Mouse (Mus musculus) heart, adult 9 months (tissue): Measurements from ENCODE around the gene Bcl9.

ENCODE experiments used
- DNase-seq, 2 experiments: peaks; one replicate each; pipeline ENCODE4 v3.0.0; 2022; ENCODE audit warnings: low spot score in 2 of 2

Bcl9 gene

DNA sequence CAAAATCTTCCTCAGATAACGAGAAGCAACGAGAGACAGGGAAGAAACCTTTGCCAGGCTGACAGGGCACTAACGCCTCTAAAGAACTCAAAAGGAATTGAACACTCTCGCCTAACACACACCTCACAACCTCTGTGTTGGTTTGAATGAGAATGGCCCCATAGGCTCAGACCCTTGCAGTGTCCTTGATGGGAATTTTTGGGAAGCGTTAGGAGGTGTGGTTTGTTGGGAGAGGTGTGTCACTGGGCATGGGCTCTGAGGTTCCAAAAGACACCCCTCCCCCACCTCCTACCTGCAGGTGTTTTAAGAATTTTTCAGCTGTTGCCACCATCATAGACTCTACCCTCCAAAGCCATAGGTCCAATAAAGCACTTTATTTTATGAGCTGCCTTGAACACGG, 118.8 kb downstream of the Bcl9 start:
- no peak for DNase-seq

DNA sequence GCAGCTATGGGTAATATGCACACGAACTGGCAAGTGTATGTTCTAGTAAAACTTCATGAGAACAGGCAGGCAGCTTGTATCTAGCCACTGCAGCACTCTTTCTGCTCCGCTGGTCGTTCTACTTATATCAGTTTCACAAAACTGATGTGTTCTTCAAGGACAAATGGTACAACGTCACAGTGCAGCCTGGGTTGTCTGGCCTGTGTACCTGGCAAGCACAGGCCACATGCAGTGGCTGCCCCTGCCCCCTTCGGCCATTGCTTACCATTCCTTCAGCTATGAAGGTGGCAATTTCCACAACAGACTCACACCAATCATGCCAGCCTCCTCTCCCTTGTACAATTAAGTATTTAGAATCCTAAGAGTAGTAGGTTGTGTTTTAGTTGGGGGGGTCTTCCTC, 125.1 kb downstream of the Bcl9 start:
- no peak for DNase-seq

DNA sequence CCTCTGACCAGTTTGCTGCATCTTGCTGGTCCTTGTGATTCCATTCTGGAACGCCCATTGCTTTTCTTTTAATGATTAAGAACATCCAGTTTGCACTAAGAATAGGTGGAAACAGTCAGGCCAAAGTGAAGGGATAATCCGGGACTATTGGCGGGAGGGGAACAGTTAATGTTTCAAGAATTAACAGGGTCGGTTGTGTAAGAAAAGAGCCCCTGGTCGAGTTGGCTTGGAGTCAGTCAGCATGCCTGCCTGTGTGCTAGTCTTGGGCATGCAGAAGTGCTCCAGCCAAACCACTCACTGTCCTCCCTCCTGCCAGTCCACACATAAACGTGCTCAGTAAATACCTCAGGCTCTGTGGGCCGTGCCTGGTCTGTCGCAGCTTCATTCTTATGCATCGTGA, 125.5 kb downstream of the Bcl9 start:
- DNase-seq, result no peak

DNA sequence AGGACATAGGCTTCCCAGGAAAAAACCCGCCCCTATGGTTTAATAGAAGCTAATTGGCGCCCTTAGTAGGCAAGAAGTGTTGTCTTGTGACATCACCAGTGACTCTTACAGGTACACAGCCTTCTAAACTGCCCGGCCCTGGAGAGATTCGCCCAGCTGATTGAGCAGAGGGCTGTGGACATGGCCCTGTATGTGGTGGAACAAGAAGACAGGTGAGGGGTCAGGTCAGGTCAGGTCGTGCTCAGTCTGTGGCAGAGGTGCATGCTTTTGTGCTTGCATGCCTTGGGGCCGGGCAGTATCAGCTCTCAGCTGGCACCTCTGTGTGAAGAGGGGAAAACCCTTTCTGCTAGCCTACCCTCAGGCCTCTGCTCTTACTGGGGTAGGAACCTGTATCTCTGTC, 126.2 kb downstream of the Bcl9 start:
- no peak for DNase-seq

DNA sequence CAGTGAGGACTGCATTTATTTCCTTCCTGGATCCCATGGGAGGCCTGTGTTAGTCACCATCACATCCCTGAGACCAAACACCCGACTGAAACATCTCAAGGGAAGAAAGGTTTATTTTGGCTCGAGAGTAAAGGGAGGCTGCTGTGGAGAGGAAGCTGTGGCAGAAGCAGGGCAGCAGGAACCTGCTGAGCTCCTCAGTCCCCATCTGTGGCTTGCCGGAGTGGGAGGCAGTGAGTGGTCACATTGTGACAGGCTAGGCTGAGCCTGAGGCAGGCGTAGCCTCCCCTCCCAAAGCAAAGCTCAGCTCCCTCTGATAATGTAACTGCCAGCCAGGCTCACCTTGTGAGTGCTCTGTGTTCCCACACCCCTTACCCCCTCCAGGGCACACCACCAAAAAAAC, 130.6 kb downstream of the Bcl9 start:
- no peak for DNase-seq

DNA sequence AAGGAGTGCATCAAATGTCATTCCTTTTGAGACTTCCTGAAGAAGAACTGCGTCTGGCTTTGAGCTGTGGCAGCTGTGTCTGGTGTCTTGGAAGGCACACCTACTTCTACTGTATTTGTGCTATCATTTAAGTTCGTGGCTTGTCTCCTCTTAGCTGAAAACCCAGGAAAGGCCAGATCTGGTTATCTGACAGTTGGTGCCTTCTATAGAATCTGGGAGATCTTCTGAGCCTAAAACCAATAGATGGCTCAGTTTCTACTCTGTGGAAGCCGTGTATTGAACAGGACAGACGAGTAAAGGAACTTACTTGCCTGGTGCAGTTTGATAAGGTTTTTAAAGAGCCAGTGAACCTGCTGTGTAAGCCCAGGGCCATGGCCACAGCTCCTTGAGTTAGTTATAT, 133.2 kb downstream of the Bcl9 start:
- no peak for DNase-seq

DNA sequence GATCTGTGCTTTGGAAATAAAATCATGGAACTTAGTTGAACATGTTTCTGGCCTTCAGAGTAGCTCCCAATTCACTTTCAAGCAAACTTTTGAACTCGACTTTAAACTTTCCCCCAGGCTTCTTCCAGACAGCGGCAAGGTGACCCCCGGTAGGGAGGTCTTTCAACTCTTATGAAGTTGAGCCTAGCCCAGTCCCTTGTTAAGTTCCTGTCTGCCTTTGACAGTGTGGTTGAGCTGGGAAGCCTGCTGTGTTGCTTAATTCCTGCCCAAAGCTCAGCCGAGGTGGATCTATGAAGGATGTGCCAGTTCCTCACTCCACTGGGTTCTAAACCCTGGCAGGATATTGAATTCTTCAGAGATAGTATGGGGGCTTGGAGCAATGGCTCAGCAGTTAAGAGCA, 135.9 kb downstream of the Bcl9 start:
- DNase-seq, result no peak

DNA sequence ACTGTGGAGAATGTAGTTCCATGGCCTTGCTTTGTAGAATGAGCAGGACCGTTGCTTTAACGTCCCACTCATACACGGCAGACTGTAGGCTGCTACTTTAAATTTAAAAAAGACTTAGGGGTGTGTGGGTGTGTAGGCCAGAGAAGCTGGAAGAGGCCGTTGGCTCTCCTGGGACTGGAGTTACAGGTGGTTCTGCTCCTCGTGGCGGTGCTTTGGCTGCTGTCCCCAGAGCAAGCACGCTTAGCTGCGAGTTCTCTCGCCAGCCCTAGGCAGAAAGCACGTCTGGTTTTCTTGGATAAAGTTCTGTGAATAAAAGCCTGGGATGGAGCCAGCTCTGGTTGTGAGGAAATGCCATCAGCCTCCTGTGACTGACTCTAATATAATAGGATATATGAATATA, 136.8 kb downstream of the Bcl9 start:
- peak; percentile 43 to 44 for DNase-seq

DNA sequence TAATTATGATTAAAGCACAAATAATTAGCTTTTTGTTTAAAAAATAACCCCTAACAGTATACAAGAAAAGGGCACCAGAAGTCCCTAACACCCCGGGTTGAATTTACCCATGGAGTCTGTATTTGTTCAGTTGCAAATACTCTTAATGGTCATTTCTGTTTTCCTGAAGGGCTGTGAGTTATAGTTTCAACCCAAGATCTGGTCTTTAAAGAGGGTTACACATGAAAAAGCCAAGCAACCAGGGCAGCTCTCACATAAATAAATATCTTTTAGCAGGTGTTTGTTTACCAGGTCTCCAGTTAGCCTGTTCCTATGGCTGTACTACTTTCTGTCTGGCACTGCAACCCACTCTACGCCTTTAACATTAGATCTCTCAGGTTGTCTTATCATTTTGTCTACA, 137.7 kb downstream of the Bcl9 start:
- no peak for DNase-seq

DNA sequence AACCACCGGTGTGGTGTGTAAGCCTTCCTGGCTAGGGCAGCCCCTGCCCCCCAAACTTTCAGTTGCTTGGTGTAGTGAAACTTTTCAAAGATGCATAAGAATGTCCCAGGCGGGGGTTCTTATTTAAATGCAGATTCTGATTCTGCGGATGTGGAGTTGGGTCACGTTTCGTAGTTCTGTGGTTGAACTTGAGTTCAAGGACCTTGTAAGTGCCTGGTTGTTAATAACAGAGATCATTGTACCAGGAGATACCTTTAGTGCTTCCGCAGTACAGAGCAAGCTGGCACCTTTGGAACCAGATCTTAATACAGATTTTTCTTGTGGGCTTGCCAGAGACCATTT, 138.2 kb downstream of the Bcl9 start:
- DNase-seq, result no peak

DNA sequence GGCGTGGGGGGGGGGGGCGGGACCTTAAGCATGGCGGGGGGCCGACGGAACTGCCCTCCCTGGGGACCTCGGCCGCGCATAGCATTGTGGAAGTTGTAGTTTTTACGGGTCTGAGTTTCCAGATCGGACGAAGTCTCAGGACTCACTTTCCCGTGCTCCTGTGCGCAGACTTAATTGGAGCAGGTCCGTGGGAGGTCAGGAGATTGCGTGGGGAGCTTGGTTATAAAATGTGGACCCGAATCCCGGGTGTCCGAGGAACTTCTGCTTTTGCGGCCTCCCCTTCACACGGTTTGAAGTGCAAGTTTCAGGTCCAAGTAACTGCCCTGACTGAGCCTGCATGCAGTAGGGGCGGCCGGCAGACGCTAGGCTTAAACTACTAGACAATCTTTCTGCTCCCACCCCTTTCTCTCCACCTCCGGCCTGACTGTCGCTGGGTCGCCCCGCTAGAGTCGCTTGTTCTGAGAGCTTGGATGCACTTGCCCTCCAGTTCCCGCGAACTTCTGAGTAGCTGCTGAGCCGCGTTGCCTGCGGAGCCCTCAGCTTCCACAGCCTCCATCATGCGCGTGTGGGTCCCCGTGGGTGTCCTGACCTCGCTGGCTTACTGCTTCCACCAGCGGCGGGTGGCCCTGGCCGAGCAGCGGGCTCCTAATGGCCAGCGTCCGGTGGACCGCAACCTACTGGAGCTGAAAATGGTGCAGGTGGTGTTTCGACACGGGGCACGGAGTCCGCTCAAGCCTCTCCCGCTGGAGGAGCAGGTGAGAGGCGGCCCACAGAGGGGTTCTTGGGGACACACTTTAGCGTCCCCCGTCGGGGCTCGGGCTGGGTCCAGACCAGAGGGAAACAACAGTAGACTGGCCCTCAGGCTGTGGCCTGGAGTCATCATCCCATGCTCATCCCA, 138.9 kb downstream of the Bcl9 start, which contains the start of gene Acp6:
TSS of gene Acp6 (plus strand) at position 167 of the 898 bp plus-strand sequence.
- DNase-seq, result peak; percentile 90 to 93

DNA sequence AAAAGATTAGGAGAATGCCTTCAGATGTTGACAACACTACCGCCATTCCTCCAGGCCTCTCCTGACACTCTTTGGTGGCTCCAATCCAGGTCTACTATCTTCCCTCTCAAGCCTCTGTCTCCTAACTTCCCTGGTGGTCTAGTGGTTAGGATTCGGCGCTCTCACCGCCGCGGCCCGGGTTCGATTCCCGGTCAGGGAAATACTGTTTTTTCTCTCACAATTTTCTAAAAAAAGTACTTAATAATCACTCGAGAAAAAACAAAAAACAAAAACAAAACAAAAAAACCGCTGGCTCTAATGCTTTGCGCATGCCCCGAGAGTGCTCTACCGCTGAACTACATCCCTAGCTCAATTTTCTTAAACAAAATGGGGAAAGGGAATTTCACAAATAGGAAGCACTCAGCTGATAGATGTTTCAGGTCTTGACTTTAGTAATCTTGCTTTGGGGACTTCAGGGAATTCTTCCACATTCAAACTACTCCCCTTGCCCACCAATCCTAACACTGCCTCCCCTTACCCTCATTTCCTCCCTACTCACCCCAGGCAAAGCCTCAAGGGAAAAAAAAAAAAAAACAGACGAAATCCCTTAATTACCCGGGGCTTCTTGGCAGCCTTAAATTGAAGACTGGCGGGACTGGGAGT, 139.6 kb downstream of the Bcl9 start:
- DNase-seq, result peak; percentile 68 to 88

DNA sequence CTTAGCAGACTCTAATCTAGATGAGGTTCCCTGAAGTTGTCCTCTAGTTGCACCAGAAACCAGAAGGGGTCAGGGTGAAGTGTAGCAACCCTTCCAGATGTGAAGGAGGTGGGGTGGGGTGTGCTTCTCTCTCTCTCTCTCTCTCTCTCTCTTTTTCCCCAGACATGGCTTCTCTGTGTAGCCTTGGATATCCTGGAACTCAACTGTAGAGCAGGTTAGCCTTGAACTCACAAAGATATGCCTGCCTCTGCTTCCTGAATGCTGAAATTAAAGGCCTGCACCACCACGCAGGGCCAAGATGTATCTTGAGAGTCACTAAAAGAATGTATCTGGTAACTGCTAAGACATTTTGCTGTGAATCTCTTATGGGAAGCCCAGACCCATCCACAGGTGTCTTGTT, 140.4 kb downstream of the Bcl9 start:
- DNase-seq, result no peak

DNA sequence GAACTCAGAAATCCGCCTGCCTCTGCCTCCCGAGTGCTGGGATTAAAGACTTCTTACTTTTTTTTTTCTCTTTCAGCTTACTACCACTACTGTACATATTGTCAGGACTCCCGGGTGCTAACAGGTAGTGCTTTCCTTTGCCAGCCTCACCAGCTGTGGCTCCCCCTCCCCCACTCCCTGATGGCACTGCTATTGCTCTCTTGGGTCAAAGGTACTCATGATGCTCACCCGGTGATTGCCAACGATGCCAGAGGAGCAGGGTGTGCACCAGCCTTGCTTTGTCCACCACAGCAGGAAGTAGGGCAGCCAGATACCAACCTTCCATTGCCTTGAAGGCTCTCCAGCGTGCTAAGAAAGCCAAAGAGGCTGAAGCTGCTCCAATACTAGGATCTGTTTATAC, 141.3 kb downstream of the Bcl9 start:
- no peak for DNase-seq
